Mouse (Mus musculus) B cell, adult 2 months (primary cell): ENCODE measurements around the gene Tubd1.

Source experiments
- DNase-seq, 2 experiments: peaks; one replicate each; pipeline ENCODE4 v3.0.0; 2022

Tubd1 gene

GRCm38 (mm10) chr11:86602116-86602515 lies 57.3 kb downstream of the Tubd1 start:
- no peak for DNase-seq

GRCm38 (mm10) chr11:86603719-86604118 lies 58.9 kb downstream of the Tubd1 start:
- DNase-seq, result no peak

- DNase-seq, result no peak
Measured at GRCm38 (mm10) chr11:86604289-86604688, 59.5 kb downstream of the Tubd1 start.

- DNase-seq, result no peak
Measured at GRCm38 (mm10) chr11:86604732-86605520, 60.1 kb downstream of the Tubd1 start.

- DNase-seq, result no peak
Measured at GRCm38 (mm10) chr11:86606621-86607339, 62.0 kb downstream of the Tubd1 start.

GRCm38 (mm10) chr11:86607808-86608350 lies 63.1 kb downstream of the Tubd1 start:
- DNase-seq, result no peak

GRCm38 (mm10) chr11:86610239-86610638 lies 65.4 kb downstream of the Tubd1 start:
- DNase-seq, result no peak

GRCm38 (mm10) chr11:86611991-86612390 lies 67.2 kb downstream of the Tubd1 start:
- no peak for DNase-seq

- DNase-seq, result peak; percentile 17 to 19
Measured at GRCm38 (mm10) chr11:86614056-86614530, 69.3 kb downstream of the Tubd1 start.

GRCm38 (mm10) chr11:86614607-86615006 lies 69.8 kb downstream of the Tubd1 start:
- DNase-seq, result no peak
